Mouse (Mus musculus) embryonic facial prominence, embryonic 13.5 days (tissue): ENCODE data around the gene Car2. TPM values are rescaled to one million over a fixed set of nuclear protein-coding genes. Genes with fewer than 3 reads are reported as not detected.

Experiments
- ATAC-seq: fragments of 200-750 bp; cut with Nextera tagmentation; 2 replicates; pipeline ENCODE4 v1.8.0; 2017; ENCODE audit warnings: low read depth; ENCODE audit not compliant: insufficient number of reproducible peaks, insufficient read depth, low FRiP score, low TSS enrichment
- H3K27ac ChIP-seq: fragments of 300-500 bp; sonication (generic); 2 replicates; pipeline ENCODE4 v1.5.1; 2015; ENCODE audit warnings: moderate library complexity, mild to moderate bottlenecking, inconsistent platforms
- H3K27me3 ChIP-seq: fragments of 300-500 bp; sonication (generic); 2 replicates; pipeline ENCODE4 v1.6.1; 2015; ENCODE audit warnings: mild to moderate bottlenecking, inconsistent platforms
- H3K36me3 ChIP-seq: fragments of 300-500 bp; sonication (generic); 2 replicates; pipeline ENCODE4 v1.6.1; 2015; ENCODE audit warnings: mild to moderate bottlenecking, inconsistent platforms
- H3K4me1 ChIP-seq: fragments of 300-500 bp; sonication (generic); 2 replicates; pipeline ENCODE4 v1.6.1; 2015; ENCODE audit warnings: inconsistent platforms
- H3K4me2 ChIP-seq: fragments of 300-500 bp; sonication (generic); 2 replicates; pipeline ENCODE4 v1.6.1; 2015; ENCODE audit warnings: moderate library complexity, mild to moderate bottlenecking, inconsistent platforms
- H3K4me3 ChIP-seq: fragments of 300-500 bp; sonication (generic); 2 replicates; pipeline ENCODE4 v1.5.1; 2015; ENCODE audit warnings: mild to moderate bottlenecking, inconsistent platforms
- H3K9ac ChIP-seq: fragments of 300-500 bp; sonication (generic); 2 replicates; pipeline ENCODE4 v1.6.1; 2015; ENCODE audit warnings: mild to moderate bottlenecking, inconsistent platforms
- H3K9me3 ChIP-seq: fragments of 300-500 bp; sonication (generic); 2 replicates; pipeline ENCODE4 v1.6.1; 2016; ENCODE audit warnings: inconsistent platforms
- WGBS: fragments of 180-500 bp; shearing (Covaris S2); methylation state at CpG from one replicate; pipeline ENCODE4 v1.1.7; 2015; ENCODE audit warnings: mixed read lengths; 5-methylcytosine and 5-hydroxymethylcytosine counted together
- polyA plus RNA-seq: library from polyadenylated mRNA; unstranded; fragments of >200 nt; fragmentation: Nextera tagmentation; extraction: Ambion mirVana; gene quantifications from 2 replicates; pipeline ENCODE4 v1.2.1, GENCODE M21; 2015

Gene Car2
- 22.0 and 36.8 TPM in 2 replicates for polyA plus RNA-seq

DNA sequence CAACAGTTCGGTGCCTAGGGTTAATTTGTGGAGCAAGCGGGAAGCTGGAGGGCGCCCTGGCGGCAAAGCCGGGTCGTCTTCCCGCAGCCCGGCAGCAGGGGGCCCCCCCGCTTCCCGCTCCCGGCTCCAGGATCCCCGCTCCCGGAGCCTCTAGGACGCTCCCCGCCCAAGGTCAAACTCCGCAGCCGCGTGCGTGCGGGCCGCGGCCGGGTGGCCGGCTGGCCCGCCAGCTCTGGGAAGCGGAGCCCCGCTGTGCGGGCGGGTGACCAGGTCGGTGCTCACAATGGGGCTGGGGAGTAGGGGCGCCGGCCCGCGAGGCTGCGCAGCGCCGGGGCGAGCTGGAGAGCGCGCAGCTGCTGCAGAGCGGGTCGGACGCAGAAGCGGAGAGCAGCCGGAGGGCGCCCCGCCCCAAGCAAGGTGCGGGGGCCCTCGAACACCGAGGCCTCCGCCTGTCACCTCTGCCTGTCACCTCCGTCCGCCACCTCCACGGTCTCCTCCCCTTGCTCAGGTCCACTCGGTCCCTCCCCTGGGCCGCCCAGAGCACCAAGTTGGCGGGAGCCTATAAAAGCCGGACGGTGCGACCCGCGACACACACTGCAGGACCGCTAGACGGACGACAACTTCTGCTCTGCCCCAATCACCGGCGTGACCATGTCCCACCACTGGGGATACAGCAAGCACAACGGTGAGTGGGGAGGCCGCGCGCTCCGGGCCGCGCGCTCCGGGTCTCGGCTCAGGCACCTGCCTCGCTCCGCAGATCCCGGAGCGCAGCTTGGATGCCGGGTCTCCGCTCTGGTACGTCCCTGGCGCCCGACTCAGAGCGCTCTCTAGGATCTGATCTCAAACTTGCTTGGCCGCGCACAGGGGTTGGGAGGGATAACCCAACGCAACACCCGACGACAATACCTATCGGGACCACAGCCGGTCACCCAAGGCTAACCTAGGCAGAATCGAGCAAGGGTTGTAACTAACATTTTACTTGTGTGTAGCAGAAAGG is at the start of gene Car2:
Car2 (plus strand) TSS at position 172 of the 997 bp plus-strand sequence.
- H3K36me3 ChIP-seq = no peaks in the 10 kb centered on the region
- peak within 1 kb of the TSS; percentile 72 for H3K9ac ChIP-seq
- no peaks in the 10 kb centered on the region for H3K9me3 ChIP-seq
- ATAC-seq = peak; percentile 77
- peak within 1 kb of the TSS; percentile 97 for H3K4me2 ChIP-seq
- H3K27ac ChIP-seq = no peak within 1 kb of the TSS
- H3K4me1 ChIP-seq = 0 out of 2 replicates have a peak, but pooled peaks cover 4% of the 10 kb centered on the region
- under 1% methylated on average over 88 of the region's 95 CpGs for WGBS
- H3K4me3 ChIP-seq = peak within 1 kb of the TSS; percentile 64
- H3K27me3 ChIP-seq = peaks cover 26% of the 10 kb centered on the region

- no peaks in the 10 kb centered on the region for H3K27me3 ChIP-seq
- H3K9me3 ChIP-seq = no peaks in the 10 kb centered on the region
- no peaks in the 10 kb centered on the region for H3K4me1 ChIP-seq
- no peak overlapping the region for H3K4me3 ChIP-seq
- no peak overlapping the region for H3K4me2 ChIP-seq
- no peak overlapping the region for H3K9ac ChIP-seq
- ATAC-seq = no peak
- 92% methylated on average over 1 of the region's 1 CpGs for WGBS
- no peaks in the 10 kb centered on the region for H3K36me3 ChIP-seq
- H3K27ac ChIP-seq = no peak overlapping the region
Observed at GRCm38 (mm10) chr3:14838936-14839335, 47.1 kb upstream of the Car2 start.

- ATAC-seq = no peak
- WGBS = 65% methylated on average over 3 of the region's 3 CpGs
- Histone ChIP-seq H3K4me2 (no peak overlapping the region), H3K27me3 (no peaks in the 10 kb centered on the region), H3K9ac (no peak overlapping the region), H3K4me1 (no peaks in the 10 kb centered on the region), H3K9me3 (no peaks in the 10 kb centered on the region), H3K27ac (no peak overlapping the region), H3K36me3 (no peaks in the 10 kb centered on the region), H3K4me3 (no peak overlapping the region)
Observed at GRCm38 (mm10) chr3:14839466-14840118, 46.5 kb upstream of the Car2 start.

GRCm38 (mm10) chr3:14848587-14849254 is 37.4 kb upstream of the Car2 start:
- Histone ChIP-seq H3K4me3 (no peak overlapping the region), H3K9me3 (no peaks in the 10 kb centered on the region), H3K27me3 (no peaks in the 10 kb centered on the region), H3K36me3 (no peaks in the 10 kb centered on the region), H3K9ac (no peak overlapping the region), H3K4me1 (no peaks in the 10 kb centered on the region), H3K4me2 (no peak overlapping the region), H3K27ac (no peak overlapping the region)
- 90% methylated on average over 2 of the region's 2 CpGs for WGBS
- no peak for ATAC-seq

- no peaks in the 10 kb centered on the region for H3K36me3 ChIP-seq
- H3K4me2 ChIP-seq = no peak overlapping the region
- no peak overlapping the region for H3K9ac ChIP-seq
- H3K4me1 ChIP-seq = no peaks in the 10 kb centered on the region
- 82% methylated on average over 5 of the region's 5 CpGs for WGBS
- H3K27ac ChIP-seq = no peak overlapping the region
- H3K27me3 ChIP-seq = no peaks in the 10 kb centered on the region
- H3K4me3 ChIP-seq = no peak overlapping the region
- no peak for ATAC-seq
- no peaks in the 10 kb centered on the region for H3K9me3 ChIP-seq
Observed at GRCm38 (mm10) chr3:14853966-14854365, 32.1 kb upstream of the Car2 start.

GRCm38 (mm10) chr3:14854446-14854845 is 31.6 kb upstream of the Car2 start:
- no peak overlapping the region for H3K4me2 ChIP-seq
- no peaks in the 10 kb centered on the region for H3K36me3 ChIP-seq
- no peak overlapping the region for H3K27ac ChIP-seq
- H3K4me3 ChIP-seq = no peak overlapping the region
- H3K9ac ChIP-seq = no peak overlapping the region
- no peak for ATAC-seq
- no peaks in the 10 kb centered on the region for H3K9me3 ChIP-seq
- 68% methylated on average over 1 of the region's 1 CpGs for WGBS
- no peaks in the 10 kb centered on the region for H3K27me3 ChIP-seq
- no peaks in the 10 kb centered on the region for H3K4me1 ChIP-seq

- no peak for ATAC-seq
Observed at GRCm38 (mm10) chr3:14857874-14858273, 28.2 kb upstream of the Car2 start.

DNA sequence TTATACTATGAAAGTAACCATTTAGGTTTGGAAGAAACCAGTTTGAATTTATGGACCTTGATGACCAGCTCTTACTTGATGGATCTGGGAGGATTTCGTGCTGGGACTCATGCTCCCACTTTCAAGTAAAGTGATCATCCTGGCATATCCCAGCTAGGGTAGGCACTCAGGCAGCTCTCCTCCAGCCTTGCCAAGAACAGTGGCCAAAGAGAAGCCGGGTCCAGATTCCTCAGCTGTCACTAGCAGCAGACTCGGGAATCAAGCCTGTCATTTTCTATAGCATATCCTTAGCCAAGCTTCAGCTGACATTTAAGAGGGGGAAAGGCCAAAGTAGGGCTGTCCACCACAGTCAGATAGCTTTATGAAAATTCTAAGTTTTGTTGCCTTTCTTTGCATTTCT is 25.8 kb upstream of the Car2 start:
- no peak overlapping the region for H3K4me2 ChIP-seq
- no peak for ATAC-seq
- peaks cover 3% of the 10 kb centered on the region; the same call in 1 of the 2 replicates for H3K27me3 ChIP-seq
- no peak overlapping the region for H3K27ac ChIP-seq
- no peak overlapping the region for H3K9ac ChIP-seq
- no peaks in the 10 kb centered on the region for H3K36me3 ChIP-seq
- no peaks in the 10 kb centered on the region for H3K9me3 ChIP-seq
- WGBS = 70% methylated on average over 3 of the region's 3 CpGs
- no peak overlapping the region for H3K4me3 ChIP-seq
- peaks cover 9% of the 10 kb centered on the region for H3K4me1 ChIP-seq

More at GRCm38 (mm10) chr3:14857874-14858273, 28.2 kb upstream of the Car2 start:
- H3K27ac ChIP-seq = no peak overlapping the region
- H3K4me3 ChIP-seq = no peak overlapping the region
- H3K4me2 ChIP-seq = no peak overlapping the region
- H3K9me3 ChIP-seq = no peaks in the 10 kb centered on the region
- peaks cover 5% of the 10 kb centered on the region for H3K4me1 ChIP-seq
- no peaks in the 10 kb centered on the region for H3K36me3 ChIP-seq
- WGBS = 60% methylated on average over 3 of the region's 3 CpGs
- no peaks in the 10 kb centered on the region; the same call in 1 of the 2 replicates for H3K27me3 ChIP-seq
- no peak overlapping the region for H3K9ac ChIP-seq

- Histone ChIP-seq H3K27me3 (peaks cover 3% of the 10 kb centered on the region; the same call in 1 of the 2 replicates), H3K36me3 (no peaks in the 10 kb centered on the region), H3K4me2 (no peak overlapping the region), H3K9me3 (no peaks in the 10 kb centered on the region), H3K4me1 (peaks cover 9% of the 10 kb centered on the region), H3K9ac (no peak overlapping the region), H3K27ac (no peak overlapping the region), H3K4me3 (no peak overlapping the region)
- 80% methylated on average over 1 of the region's 1 CpGs for WGBS
- no peak for ATAC-seq
Observed at GRCm38 (mm10) chr3:14861165-14861564, 24.9 kb upstream of the Car2 start.

- H3K4me3 ChIP-seq = no peak overlapping the region
- H3K27ac ChIP-seq = no peak overlapping the region
- ATAC-seq = no peak
- WGBS = 41% methylated on average over 4 of the region's 4 CpGs
- peaks cover 9% of the 10 kb centered on the region for H3K4me1 ChIP-seq
- H3K36me3 ChIP-seq = no peaks in the 10 kb centered on the region
- no peak overlapping the region for H3K9ac ChIP-seq
- H3K9me3 ChIP-seq = no peaks in the 10 kb centered on the region
- H3K4me2 ChIP-seq = peak overlapping the region; percentile 84; the same call in 1 of the 2 replicates
- H3K27me3 ChIP-seq = peaks cover 3% of the 10 kb centered on the region; the same call in 1 of the 2 replicates
Observed at GRCm38 (mm10) chr3:14861787-14862186, 24.3 kb upstream of the Car2 start.

DNA sequence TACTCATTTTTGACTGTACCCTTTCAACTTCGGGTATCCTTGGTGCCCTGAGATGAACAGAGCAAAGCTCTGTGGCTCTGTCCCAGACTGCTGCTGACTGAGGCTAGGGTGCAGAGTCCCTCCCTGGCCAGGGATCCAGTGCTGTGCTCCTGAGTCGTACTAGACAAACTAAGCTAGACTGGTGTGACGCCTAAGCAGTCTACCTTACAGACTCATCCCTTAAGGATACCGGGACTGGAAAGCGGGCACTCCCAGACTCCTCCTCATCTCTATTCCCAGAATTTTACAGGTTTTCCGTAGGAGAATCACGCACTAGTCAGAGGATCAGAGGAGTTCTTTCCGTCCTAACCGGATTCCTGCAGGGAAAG is 23.4 kb upstream of the Car2 start:
- ATAC-seq = peak; percentile 71
- no peaks in the 10 kb centered on the region for H3K9me3 ChIP-seq

More for the DNA sequence above, 23.4 kb upstream of the Car2 start:
- H3K36me3 ChIP-seq = no peaks in the 10 kb centered on the region
- H3K27ac ChIP-seq = 0 out of 2 replicates have a peak overlapping the region, but pooled peaks have one; percentile 22
- peak overlapping the region; percentile 84 for H3K4me2 ChIP-seq
- WGBS = 0% methylated on average over 9 of the region's 9 CpGs
- peaks cover 3% of the 10 kb centered on the region; the same call in 1 of the 2 replicates for H3K27me3 ChIP-seq
- peak overlapping the region; percentile 64 for H3K9ac ChIP-seq
- peak overlapping the region; percentile 44 for H3K4me3 ChIP-seq
- peaks cover 9% of the 10 kb centered on the region for H3K4me1 ChIP-seq
